Mouse (Mus musculus) splenic B cell, adult 2 months (primary cell): ENCODE measurements around the gene Ccdc15.

Source experiments
- DNase-seq: peaks from one replicate; pipeline ENCODE4 v3.0.0-alpha.2; 2011; ENCODE audit warnings: low read depth, low spot score
- H3K27me3 ChIP-seq: 2 replicates; pipeline ENCODE4 v1.6.1; 2012; ENCODE audit warnings: mild to moderate bottlenecking, low read length, moderate library complexity, mixed read lengths; ENCODE audit not compliant: control insufficient read depth, poor library complexity, insufficient read depth, severe bottlenecking
- H3K36me3 ChIP-seq: 2 replicates; pipeline ENCODE4 v1.6.1; 2012; ENCODE audit warnings: mild to moderate bottlenecking, low read length, moderate library complexity, mixed read lengths; ENCODE audit not compliant: control insufficient read depth, poor library complexity, insufficient read depth, severe bottlenecking

The Ccdc15 gene

DNA sequence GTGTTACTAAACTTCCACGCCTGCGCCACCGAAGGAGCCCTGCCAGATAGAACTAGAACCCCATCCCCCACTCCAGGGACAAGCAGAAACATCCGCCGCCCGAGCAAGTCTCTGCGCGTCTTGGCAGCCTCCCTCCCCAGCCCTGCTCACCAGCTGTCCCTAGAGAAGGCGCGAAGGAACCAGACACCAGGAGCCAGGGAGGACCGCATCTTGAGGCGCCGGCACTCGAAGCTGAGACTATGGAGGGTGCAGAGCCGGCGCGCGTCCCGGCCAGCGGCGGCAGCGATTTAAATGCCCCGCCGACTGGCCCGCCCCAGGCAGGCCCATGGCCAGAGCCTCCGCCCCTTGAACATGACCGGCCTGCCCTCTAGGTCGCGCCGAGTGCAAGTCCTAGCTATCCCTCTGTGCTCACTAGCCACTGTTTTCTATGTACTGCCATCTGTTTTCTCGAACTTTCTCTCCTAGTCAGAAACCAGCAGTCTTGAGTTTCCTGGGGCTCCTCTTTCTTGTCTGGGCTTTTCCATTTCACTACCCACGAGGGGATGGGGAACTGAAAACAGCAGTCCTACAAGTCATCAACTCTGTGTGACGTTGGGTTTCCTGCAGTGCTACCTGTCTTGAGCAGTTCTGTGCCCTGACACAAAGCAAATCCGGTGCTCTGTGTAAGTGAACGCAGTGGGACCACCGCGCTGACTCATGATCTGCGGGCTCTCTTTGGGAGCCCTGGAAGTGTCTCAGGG is 92.9 kb downstream of the Ccdc15 start, which contains the start of gene Slc37a2:
Gene Slc37a2, minus strand, starts transcription at position 590 of the 740 bp plus-strand sequence.
- peak; percentile 95 for DNase-seq
- Histone ChIP-seq H3K36me3 (no peaks in the 10 kb centered on the region), H3K27me3 (no peaks in the 10 kb centered on the region)

DNA sequence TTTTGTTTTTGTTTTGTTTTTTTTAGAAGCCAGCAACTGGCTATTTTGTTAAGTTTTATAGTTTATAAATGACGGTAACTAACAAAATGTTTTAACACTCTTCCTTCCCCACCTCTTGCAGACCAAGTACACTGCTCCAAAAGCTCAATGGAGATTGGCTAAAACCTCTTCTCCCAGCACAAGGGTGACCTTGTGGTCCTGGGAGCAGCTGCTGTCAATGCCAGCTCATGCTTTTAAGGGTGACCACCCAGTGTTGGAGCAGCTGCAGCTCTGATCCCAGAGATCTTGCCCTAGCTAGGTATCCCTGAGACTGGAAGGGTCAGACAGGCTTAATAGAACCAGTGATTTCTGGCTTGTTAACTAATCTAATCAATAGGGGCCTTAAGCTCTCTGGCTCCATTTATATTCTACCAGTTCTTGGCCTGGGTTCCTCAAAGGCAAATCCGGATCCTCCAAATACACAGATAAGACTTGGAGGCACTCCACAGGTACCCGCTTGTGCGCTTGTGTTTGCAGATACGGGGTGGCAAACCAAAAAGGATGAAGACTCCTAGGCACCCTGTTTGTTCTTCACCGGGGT is 93.6 kb downstream of the Ccdc15 start:
- no peak for DNase-seq
- H3K27me3 ChIP-seq = no peaks in the 10 kb centered on the region
- H3K36me3 ChIP-seq = no peaks in the 10 kb centered on the region

DNA sequence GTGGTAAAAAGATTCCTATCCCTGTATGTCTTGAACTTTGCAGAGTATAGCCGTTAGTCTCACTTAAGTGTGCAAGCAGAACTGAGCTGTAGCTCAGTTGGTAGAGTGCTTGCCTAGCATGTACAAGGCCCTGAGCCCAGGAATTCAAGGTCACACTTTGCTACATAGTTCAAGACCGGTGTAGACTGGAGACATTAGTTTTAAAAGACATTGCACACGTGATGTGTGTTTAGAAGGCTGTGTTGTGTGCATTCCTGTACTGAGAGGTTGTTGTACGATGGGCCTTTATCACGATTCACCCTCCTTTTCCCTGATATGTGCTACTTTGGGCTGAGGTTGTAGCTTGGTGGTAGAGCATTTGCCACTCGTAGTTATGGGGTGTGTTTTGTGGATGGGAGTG is 97.6 kb downstream of the Ccdc15 start:
- H3K27me3 ChIP-seq = no peaks in the 10 kb centered on the region
- H3K36me3 ChIP-seq = no peaks in the 10 kb centered on the region
- DNase-seq = no peak

DNA sequence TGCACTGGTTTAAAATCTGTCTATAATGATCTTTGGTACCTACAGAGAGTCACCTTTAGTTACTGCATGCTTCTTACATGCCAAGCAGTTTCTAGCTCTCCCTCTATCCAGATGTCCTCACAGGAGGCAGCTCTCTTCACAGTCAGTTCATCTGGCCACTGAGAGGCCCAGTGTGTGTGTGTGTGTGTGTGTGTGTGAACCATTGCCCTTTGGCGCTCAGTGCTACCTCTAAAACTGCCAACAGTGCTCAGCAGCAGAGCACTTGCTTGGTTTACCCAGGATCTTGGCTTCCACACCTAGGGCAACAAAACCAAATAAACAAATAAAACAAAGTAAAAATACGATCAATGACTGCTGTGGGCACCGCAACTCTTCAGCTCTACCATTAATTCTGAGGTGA is 98.3 kb downstream of the Ccdc15 start:
- Histone ChIP-seq H3K36me3 (no peaks in the 10 kb centered on the region), H3K27me3 (no peaks in the 10 kb centered on the region)
- no peak for DNase-seq

DNA sequence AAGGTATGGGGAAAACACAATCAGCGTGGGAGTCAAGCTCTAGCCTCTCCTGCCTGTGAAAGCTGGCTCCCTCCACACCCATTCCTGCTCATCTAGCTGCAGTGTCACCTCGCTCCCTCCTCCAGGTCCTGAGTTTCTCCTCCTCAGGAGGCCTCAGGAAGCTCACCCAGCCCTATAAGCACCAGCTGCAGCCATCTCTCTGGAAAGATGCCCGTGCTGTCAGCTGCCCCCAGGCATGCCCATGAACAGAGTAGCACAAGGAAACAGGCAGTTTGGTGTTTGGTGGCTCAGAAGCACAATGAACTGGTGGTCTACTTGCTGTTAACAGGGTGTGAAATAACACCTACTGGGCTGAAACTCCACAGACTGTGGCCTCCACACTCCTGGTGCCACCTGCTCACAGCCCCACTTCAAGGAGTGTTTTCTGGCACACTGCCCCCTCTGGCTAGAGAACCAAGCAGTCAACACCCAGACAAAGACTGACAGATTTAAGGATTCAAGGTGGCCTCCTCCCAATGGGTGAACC is 99.8 kb downstream of the Ccdc15 start:
- peak; percentile 40 for DNase-seq
- no peaks in the 10 kb centered on the region for H3K27me3 ChIP-seq
- H3K36me3 ChIP-seq = no peaks in the 10 kb centered on the region

DNA sequence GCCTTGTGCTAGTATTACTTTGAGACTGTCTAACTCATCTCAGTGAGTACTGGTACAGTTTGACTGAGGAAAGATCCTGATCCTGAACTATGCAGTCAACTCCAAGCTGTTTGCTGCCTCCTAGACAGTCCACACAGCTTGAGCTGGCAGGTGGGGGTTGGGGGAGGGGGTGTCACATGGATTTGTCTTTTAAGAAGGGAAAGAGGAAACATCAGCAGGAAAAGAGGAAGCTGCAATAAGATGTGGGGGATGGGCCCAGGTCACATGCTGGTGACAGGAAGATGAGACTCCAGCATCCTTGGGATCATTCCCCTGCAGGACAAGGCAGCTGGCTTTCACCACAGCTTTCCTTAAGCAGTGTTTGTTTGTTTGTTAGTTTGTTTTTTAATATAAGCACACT is 100.8 kb downstream of the Ccdc15 start:
- H3K36me3 ChIP-seq = no peaks in the 10 kb centered on the region; the same call in 1 of the 2 replicates
- DNase-seq = peak; percentile 55
- no peaks in the 10 kb centered on the region for H3K27me3 ChIP-seq

GRCm38 (mm10) chr9:37245810-37246209 is 102.4 kb downstream of the Ccdc15 start:
- Histone ChIP-seq H3K27me3 (no peaks in the 10 kb centered on the region), H3K36me3 (no peaks in the 10 kb centered on the region; the same call in 1 of the 2 replicates)
- DNase-seq = no peak

DNA sequence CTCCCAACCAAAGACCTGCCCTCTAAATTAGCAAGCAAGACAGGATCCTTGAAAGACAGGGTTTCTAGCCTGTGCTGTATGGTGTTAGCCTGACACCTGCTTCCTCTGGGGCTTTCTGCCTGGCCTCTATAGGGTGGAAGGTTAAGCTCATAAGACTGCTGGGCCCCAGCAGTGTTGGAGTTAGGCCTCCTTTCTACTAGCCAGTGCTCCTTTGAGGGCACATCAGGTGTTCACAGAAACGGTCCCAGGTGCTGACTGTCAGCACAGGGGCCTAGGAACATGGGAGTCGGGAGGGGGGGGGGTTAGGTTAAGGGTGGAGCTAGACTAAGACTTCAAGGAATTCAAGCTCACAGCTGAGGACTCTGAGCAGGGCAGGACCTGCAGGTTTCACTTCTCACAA is 102.8 kb downstream of the Ccdc15 start:
- Histone ChIP-seq H3K36me3 (no peaks in the 10 kb centered on the region; the same call in 1 of the 2 replicates), H3K27me3 (no peaks in the 10 kb centered on the region)
- no peak for DNase-seq

DNA sequence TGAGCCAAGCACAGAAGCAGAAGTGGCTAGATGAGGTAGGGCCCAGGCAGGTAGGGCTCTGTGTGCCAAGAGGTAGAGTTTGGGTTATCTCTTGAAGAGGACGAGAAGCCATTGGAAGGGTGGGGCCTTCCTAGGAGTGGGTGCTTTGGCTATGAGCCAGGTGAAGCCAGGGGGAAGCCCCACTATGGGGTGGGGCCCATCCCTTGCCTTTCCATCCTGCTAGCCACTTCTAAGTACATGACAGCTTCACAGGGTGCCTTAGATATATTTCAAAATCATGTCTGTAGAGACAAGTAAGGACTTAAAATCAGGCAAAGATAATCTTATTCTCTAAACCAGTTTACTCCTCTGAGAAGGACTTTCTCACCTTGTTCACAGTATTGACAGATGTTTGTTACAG is 103.6 kb downstream of the Ccdc15 start:
- DNase-seq = no peak
- Histone ChIP-seq H3K27me3 (no peaks in the 10 kb centered on the region), H3K36me3 (no peaks in the 10 kb centered on the region; the same call in 1 of the 2 replicates)

GRCm38 (mm10) chr9:37242764-37243163 is 105.5 kb downstream of the Ccdc15 start:
- DNase-seq = no peak
- Histone ChIP-seq H3K27me3 (no peaks in the 10 kb centered on the region), H3K36me3 (no peaks in the 10 kb centered on the region; the same call in 1 of the 2 replicates)

DNA sequence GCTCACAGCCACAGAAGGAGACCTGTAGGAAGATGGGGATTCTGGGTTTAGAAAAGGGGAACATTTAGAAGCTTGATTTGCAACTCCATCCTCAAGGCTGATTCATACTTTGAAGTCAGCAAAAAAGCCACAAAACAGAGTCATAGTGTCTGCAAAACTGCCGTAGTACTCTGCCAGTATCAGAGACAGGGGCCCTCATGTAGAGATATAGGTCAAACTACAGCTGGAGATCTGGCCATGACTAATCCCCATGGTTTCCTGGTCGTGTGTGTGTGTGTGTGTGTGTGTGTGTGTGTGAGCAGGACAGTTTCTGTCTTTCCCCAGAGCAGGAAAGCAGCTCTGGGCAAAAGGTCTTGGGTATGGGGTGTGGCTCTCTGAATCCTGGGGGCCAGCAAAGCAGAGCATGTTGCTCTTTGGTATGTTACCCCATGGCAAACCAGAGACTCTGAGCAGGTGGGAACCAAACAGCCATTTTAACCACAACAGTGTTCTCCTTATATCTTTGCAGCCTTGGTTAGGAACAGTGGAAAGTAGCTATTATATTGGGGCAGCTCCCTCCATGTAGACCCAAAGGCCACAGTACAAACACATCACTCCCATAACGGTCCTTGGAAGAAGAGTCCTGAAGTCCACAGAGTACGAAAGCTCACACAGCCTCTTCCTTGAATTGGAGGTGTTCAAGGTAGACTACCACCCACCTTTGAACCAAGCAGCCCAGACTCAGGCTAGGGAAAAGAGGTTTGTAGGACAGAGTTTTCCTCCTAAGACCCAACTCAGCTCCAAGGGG is 112.1 kb downstream of the Ccdc15 start:
- H3K27me3 ChIP-seq = no peaks in the 10 kb centered on the region
- DNase-seq = no peak
- peaks cover 2% of the 10 kb centered on the region; the same call in 1 of the 2 replicates for H3K36me3 ChIP-seq

GRCm38 (mm10) chr9:37232201-37233195 is 115.7 kb downstream of the Ccdc15 start:
- DNase-seq = no peak
- no peaks in the 10 kb centered on the region for H3K27me3 ChIP-seq
- H3K36me3 ChIP-seq = peaks cover 2% of the 10 kb centered on the region; the same call in 1 of the 2 replicates

DNA sequence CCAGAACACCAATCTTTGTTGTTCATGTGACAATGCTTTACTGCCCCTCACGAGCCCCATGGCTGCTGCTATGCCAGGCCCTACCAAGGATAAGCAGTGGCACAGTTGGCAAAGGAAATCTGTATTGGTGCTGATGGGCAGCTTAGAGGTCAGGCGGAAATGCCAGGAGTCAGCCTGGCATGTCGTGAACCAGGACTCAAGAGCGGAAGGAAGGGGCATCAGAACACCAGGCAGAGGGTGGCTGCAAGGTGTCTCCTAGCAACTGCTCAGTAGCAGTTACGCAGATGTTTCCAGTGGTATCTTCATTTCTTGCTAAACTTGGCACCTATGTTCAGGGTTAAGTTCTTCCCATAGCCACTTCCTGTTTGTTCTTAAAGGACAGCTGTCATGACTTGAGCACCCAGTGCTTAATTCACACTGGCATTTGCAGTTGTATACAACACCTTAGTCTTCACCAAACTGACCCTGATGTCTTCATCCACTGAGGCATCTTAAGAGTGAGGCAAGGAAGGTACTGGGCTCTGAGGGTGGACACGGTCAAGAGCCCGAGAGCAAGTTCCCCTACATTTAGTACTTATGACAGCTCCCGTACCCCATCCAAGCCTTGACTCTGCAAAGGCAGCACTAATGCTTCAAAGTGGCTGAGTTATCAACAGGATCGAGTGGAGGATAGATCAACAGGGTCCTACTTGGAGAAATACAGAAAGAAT is 117.6 kb downstream of the Ccdc15 start:
- peaks cover 2% of the 10 kb centered on the region; the same call in 1 of the 2 replicates for H3K36me3 ChIP-seq

More for the DNA sequence above, 117.6 kb downstream of the Ccdc15 start:
- peak; percentile 67 for DNase-seq
- no peaks in the 10 kb centered on the region for H3K27me3 ChIP-seq
